18 mouse cellular contexts compared by ENCODE assay signal in genomic region chr3:145166741-145167140, GRCm38 (mm10).
"Had no signal": no experiment of that assay in that cellular context is flagged by ENCODE, and none has a peak within 500 bp of the region (broad histone marks: within the 10 kb centered on the region; RNA-seq: fewer than 3 reads in every experiment).

No protein-coding gene starts in this region.

- H3K4me3 ChIP-seq: liver, embryonic 15.5 days; lung, embryonic 15.5 days; megakaryocyte, embryonic 14.5 days; neural tube, embryonic 12.5 days; stomach, embryonic 15.5 days had no signal

- H3K9ac ChIP-seq: liver, embryonic 15.5 days; liver, postnatal 0 days; lung, embryonic 15.5 days; neural tube, embryonic 12.5 days; stomach, embryonic 15.5 days had no signal

- H3K4me1 ChIP-seq: liver, embryonic 15.5 days; lung, embryonic 15.5 days; neural tube, embryonic 12.5 days; stomach, embryonic 15.5 days had no signal

- H3K4me2 ChIP-seq: liver, embryonic 15.5 days; lung, embryonic 15.5 days; neural tube, embryonic 12.5 days; stomach, embryonic 15.5 days had no signal

- DNase-seq: liver, postnatal 0 days; lung, adult 2 months; lung, postnatal 14 days; lung, postnatal 36 days; midbrain, embryonic 14.5 days; right cerebral cortex, postnatal 25 days; right cerebral cortex, postnatal 4 days; thymus, adult 2 months; thymus, postnatal 25 days; thymus, postnatal 4 days had no signal

- H3K27me3 ChIP-seq: liver, embryonic 15.5 days; lung, embryonic 15.5 days; megakaryocyte, embryonic 14.5 days; neural tube, embryonic 12.5 days; stomach, embryonic 15.5 days had no signal

- H3K27ac ChIP-seq: liver, embryonic 15.5 days; lung, embryonic 15.5 days; macrophage; neural tube, embryonic 12.5 days; stomach, embryonic 15.5 days; stomach, postnatal 0 days had no signal

- ATAC-seq: liver, postnatal 0 days; lung, postnatal 0 days had no signal

- H3K36me3 ChIP-seq: liver, embryonic 15.5 days; lung, embryonic 15.5 days; neural tube, embryonic 12.5 days; stomach, embryonic 15.5 days had no signal

- H3K9me3 ChIP-seq: liver, embryonic 15.5 days; lung, embryonic 15.5 days; megakaryocyte, embryonic 14.5 days; neural tube, embryonic 12.5 days; stomach, embryonic 15.5 days had no signal
